In the genomic region with DNA sequence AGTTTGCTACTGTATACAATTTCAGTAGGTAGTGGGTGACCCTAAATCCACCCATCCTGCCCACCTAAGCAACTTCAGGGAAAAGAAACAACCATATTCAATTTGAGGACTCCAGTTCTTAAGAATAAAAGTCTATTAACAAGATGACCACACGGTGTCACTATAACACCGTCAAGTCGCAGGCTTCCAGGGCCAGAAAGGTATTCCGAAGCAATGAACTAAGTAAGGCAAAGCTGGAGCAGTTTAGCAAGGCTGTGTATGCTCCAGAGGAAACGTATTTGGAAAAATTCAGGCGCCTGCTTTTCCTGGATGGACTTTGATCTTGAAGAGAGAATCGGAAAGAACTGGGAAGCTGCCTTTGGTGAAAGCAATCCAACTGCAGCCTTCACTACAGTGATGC, we compare ENCODE assay signal across 9 mouse cellular contexts. TPM values are rescaled to one million over a fixed set of nuclear protein-coding genes. Genes with fewer than 3 reads are reported as not detected.
A peak's percentile ranks its signal among the peaks of the same experiment; 100 is the strongest.
DNase-seq lines count a peak whose midpoint lies in the region; ATAC-seq and TF ChIP-seq lines count a peak whose summit lies in the region.
"Had no signal": no experiment of that assay in that cellular context is flagged by ENCODE, and none has a peak within 500 bp of the region (broad histone marks: within the 10 kb centered on the region; RNA-seq: fewer than 3 reads in every experiment).

No protein-coding gene starts in this region.

- peak; percentile 15 to 73 for DNase-seq in adrenal gland, adult (ENCODE audit: inconsistent age in 2 of 2, low spot score in 1 of 2)
- DNase-seq in adrenal gland, postnatal 4 days (ENCODE audit: low spot score in 2 of 2): no peak
- peak; percentile 88 for DNase-seq in brain, adult 2 months (ENCODE audit: low read depth, low spot score)
- DNase-seq in forebrain, embryonic 11.5 days (ENCODE audit: low spot score): peak; percentile 69
- peak; percentile 4 for DNase-seq in liver, embryonic 13.5 days
- peak; percentile 90 for DNase-seq in retina, embryonic 14.5 days (ENCODE audit: low spot score)

- no peak overlapping the region for H3K9ac ChIP-seq in forebrain, embryonic 11.5 days (ENCODE audit: low read length)
- H3K9ac ChIP-seq in intestine, embryonic 15.5 days: no peak overlapping the region
- no peak overlapping the region for H3K9ac ChIP-seq in liver, embryonic 13.5 days

- H3K4me3 ChIP-seq in C2C12 (ENCODE audit: insufficient read depth, poor library complexity, severe bottlenecking): no peak overlapping the region
- no peak overlapping the region for H3K4me3 ChIP-seq in forebrain, embryonic 11.5 days (ENCODE audit: low read depth, low read length)
- no peak overlapping the region for H3K4me3 ChIP-seq in intestine, embryonic 15.5 days (replicated peaks)
- H3K4me3 ChIP-seq in liver, embryonic 13.5 days (replicated peaks): no peak overlapping the region

- no peaks in the 10 kb centered on the region for H3K4me1 ChIP-seq in forebrain, embryonic 11.5 days (replicated peaks; ENCODE audit: control insufficient read depth, insufficient read depth, low read length)
- H3K4me1 ChIP-seq in intestine, embryonic 15.5 days (replicated peaks): no peaks in the 10 kb centered on the region
- H3K4me1 ChIP-seq in liver, embryonic 13.5 days (replicated peaks): no peaks in the 10 kb centered on the region

- no peaks in the 10 kb centered on the region for H3K79me3 ChIP-seq in C2C12 (ENCODE audit: low read depth)

- ATAC-seq in forebrain, embryonic 11.5 days (replicated peaks; ENCODE audit: low FRiP score): no peak; the same call in 1 of the 2 replicates
- ATAC-seq in intestine, embryonic 15.5 days: peak; percentile 69
- no peak for ATAC-seq in liver, embryonic 13.5 days (ENCODE audit: low read depth)

- peak; percentile 9 for TF ChIP-seq CTCF in C2C12 (IDR thresholded peaks at IDR 0.05; ENCODE audit: control insufficient read depth, insufficient read depth, insufficient read length)

- no peak overlapping the region for H3ac ChIP-seq in C2C12 (ENCODE audit: control insufficient read depth, insufficient read length, low read depth)

- WGBS in forebrain, embryonic 11.5 days: 4% methylated on average over 7 of the region's 7 CpGs
- WGBS in intestine, embryonic 15.5 days: 2% methylated on average over 7 of the region's 7 CpGs
- WGBS in liver, embryonic 13.5 days (ENCODE audit: insufficient replicate concordance): 2% methylated on average over 7 of the region's 7 CpGs

- H3K36me3 ChIP-seq in C2C12 (ENCODE audit: control insufficient read depth, insufficient read depth): no peaks in the 10 kb centered on the region
- H3K36me3 ChIP-seq in forebrain, embryonic 11.5 days (ENCODE audit: control insufficient read depth, insufficient read depth, low read length): no peaks in the 10 kb centered on the region
- H3K36me3 ChIP-seq in intestine, embryonic 15.5 days: no peaks in the 10 kb centered on the region
- H3K36me3 ChIP-seq in liver, embryonic 13.5 days: no peaks in the 10 kb centered on the region

- no peaks in the 10 kb centered on the region for H3K79me2 ChIP-seq in C2C12 (ENCODE audit: control insufficient read depth, insufficient read depth)

- peaks cover 4% of the 10 kb centered on the region for H3K27me3 ChIP-seq in C2C12 (ENCODE audit: control insufficient read depth, insufficient read depth, insufficient read length)
- no peaks in the 10 kb centered on the region for H3K27me3 ChIP-seq in forebrain, embryonic 11.5 days (ENCODE audit: control insufficient read depth, insufficient read depth, low read length)
- no peaks in the 10 kb centered on the region for H3K27me3 ChIP-seq in intestine, embryonic 15.5 days (replicated peaks)
- H3K27me3 ChIP-seq in liver, embryonic 13.5 days: no peaks in the 10 kb centered on the region

- no peak overlapping the region for H3K4me2 ChIP-seq in forebrain, embryonic 11.5 days (ENCODE audit: low read depth, low read length, severe bottlenecking)
- H3K4me2 ChIP-seq in intestine, embryonic 15.5 days (replicated peaks): no peak overlapping the region
- H3K4me2 ChIP-seq in liver, embryonic 13.5 days: no peak overlapping the region

- H3K9me3 ChIP-seq in forebrain, embryonic 11.5 days (ENCODE audit: control insufficient read depth, low read length): no peaks in the 10 kb centered on the region
- no peaks in the 10 kb centered on the region for H3K9me3 ChIP-seq in intestine, embryonic 15.5 days
- H3K9me3 ChIP-seq in liver, embryonic 13.5 days (replicated peaks): no peaks in the 10 kb centered on the region

- no peak overlapping the region for H3K27ac ChIP-seq in forebrain, embryonic 11.5 days (ENCODE audit: low read depth, low read length)
- no peak overlapping the region for H3K27ac ChIP-seq in intestine, embryonic 15.5 days
- H3K27ac ChIP-seq in liver, embryonic 13.5 days: no peak overlapping the region

TF ChIP-seq in C2C12, 6 proteins besides CTCF, POLR2A, EP300 and RAD21:
- TF ChIP-seq FOSL1 (IDR thresholded peaks at IDR 0.05; ENCODE audit: insufficient read depth, low read length, poor library complexity, severe bottlenecking) (no peak), USF1 (IDR thresholded peaks at IDR 0.05; ENCODE audit: low read depth) (no peak), MAX (IDR thresholded peaks at IDR 0.05) (no peak)

RNA-seq across cellular contexts. Expression of gene Dytn, which starts 27.1 kb away (rescaled TPM):
- total RNA-seq in adrenal gland, postnatal 4 days (2021): not detected
- polyA plus RNA-seq in C2C12 (2012; fragmentation: generic; extraction: Trizol): not detected
- polyA plus RNA-seq in forebrain, embryonic 11.5 days (2014; fragmentation: Nextera tagmentation; extraction: Ambion mirVana): not detected in 2 replicates
- not detected in 2 replicates for polyA plus RNA-seq in intestine, embryonic 15.5 days (2015; fragmentation: Nextera tagmentation; extraction: Ambion mirVana)
- polyA plus RNA-seq in liver, embryonic 13.5 days (2015; fragmentation: Nextera tagmentation; extraction: Ambion mirVana): not detected in 2 replicates

RNA-seq across cellular contexts. Expression of gene Gm39653, which starts 43.8 kb away (rescaled TPM):
- total RNA-seq in adrenal gland, postnatal 4 days (2021): not detected
- not detected for polyA plus RNA-seq in C2C12 (2012; fragmentation: generic; extraction: Trizol)
- not detected in 2 replicates for polyA plus RNA-seq in forebrain, embryonic 11.5 days (2014; fragmentation: Nextera tagmentation; extraction: Ambion mirVana)
- not detected in 2 replicates for polyA plus RNA-seq in intestine, embryonic 15.5 days (2015; fragmentation: Nextera tagmentation; extraction: Ambion mirVana)
- polyA plus RNA-seq in liver, embryonic 13.5 days (2015; fragmentation: Nextera tagmentation; extraction: Ambion mirVana): not detected in 2 replicates
- total RNA-seq: layer of hippocampus, postnatal 36 days had no signal

Comparison
In these comparisons a context has a peak if more than half of its experiments do, and no peak if none do; other contexts are left out.
1. DNase-seq: peak in adrenal gland, adult (2 of 2), brain, adult 2 months (single experiment), forebrain, embryonic 11.5 days (single experiment), liver, embryonic 13.5 days (single experiment) and retina, embryonic 14.5 days (single experiment); none in adrenal gland, postnatal 4 days (0 of 2).